ENCODE assay signal across 10 mouse cellular contexts in the genomic region with DNA sequence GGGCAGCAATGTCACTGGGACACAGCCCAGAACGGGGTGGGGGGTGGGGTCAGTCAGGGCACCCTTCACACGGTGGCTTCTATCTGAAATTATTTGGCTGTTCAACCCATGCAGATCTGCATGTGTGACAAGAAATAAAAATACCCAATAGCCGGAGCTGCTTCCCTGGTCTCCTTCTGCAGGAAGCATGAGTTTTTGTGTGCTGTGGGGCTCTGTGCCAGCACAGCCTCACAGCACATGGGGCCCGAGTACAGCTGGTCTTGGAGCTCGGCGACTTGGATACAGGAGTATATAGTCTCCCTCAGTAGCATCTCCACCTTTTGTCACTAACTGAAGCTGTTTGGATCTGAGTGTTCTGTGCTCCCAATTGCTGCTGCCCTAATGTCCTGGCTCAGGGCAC.
A peak's percentile ranks its signal among the peaks of the same experiment; 100 is the strongest.
DNase-seq lines count a peak whose midpoint lies in the region; ATAC-seq and TF ChIP-seq lines count a peak whose summit lies in the region.
"Had no signal": no experiment of that assay in that cellular context is flagged by ENCODE, and none has a peak within 500 bp of the region (broad histone marks: within the 10 kb centered on the region; RNA-seq: fewer than 3 reads in every experiment).

No protein-coding gene starts in this region.

- no peak overlapping the region for H3K27ac ChIP-seq in forebrain, postnatal 0 days (ENCODE audit: low read depth, low read length)
- no peak overlapping the region for H3K27ac ChIP-seq in forebrain, embryonic 15.5 days (replicated peaks)
- H3K27ac ChIP-seq in midbrain, postnatal 0 days (ENCODE audit: low read depth, low read length) = no peak overlapping the region
- H3K27ac ChIP-seq in midbrain, embryonic 16.5 days (ENCODE audit: low read length) = no peak overlapping the region
- H3K27ac ChIP-seq: intestine, embryonic 15.5 days; liver, embryonic 13.5 days had no signal

- H3K36me3 ChIP-seq in forebrain, postnatal 0 days (ENCODE audit: insufficient read depth) = no peaks in the 10 kb centered on the region
- H3K36me3 ChIP-seq in forebrain, embryonic 15.5 days = no peaks in the 10 kb centered on the region
- H3K36me3 ChIP-seq in midbrain, postnatal 0 days (ENCODE audit: insufficient read depth, low read length) = no peaks in the 10 kb centered on the region
- no peaks in the 10 kb centered on the region for H3K36me3 ChIP-seq in midbrain, embryonic 16.5 days (ENCODE audit: control insufficient read depth, insufficient read depth, low read length)
- H3K36me3 ChIP-seq: intestine, embryonic 15.5 days; liver, embryonic 13.5 days had no signal

- H3K4me2 ChIP-seq in forebrain, postnatal 0 days (ENCODE audit: low read depth) = no peak overlapping the region
- no peak overlapping the region for H3K4me2 ChIP-seq in forebrain, embryonic 15.5 days (replicated peaks)
- no peak overlapping the region for H3K4me2 ChIP-seq in midbrain, postnatal 0 days (ENCODE audit: low read depth, low read length, poor library complexity, severe bottlenecking)
- H3K4me2 ChIP-seq in midbrain, embryonic 16.5 days (ENCODE audit: low read length) = no peak overlapping the region
- H3K4me2 ChIP-seq: intestine, embryonic 15.5 days; liver, embryonic 13.5 days had no signal

- no peak overlapping the region for H3K4me3 ChIP-seq in forebrain, postnatal 0 days (ENCODE audit: low read depth, low read length)
- H3K4me3 ChIP-seq in forebrain, embryonic 15.5 days = no peak overlapping the region
- no peak overlapping the region for H3K4me3 ChIP-seq in midbrain, postnatal 0 days (ENCODE audit: low read depth, low read length)
- no peak overlapping the region for H3K4me3 ChIP-seq in midbrain, embryonic 16.5 days (ENCODE audit: low read depth, low read length)
- H3K4me3 ChIP-seq: intestine, embryonic 15.5 days; liver, embryonic 13.5 days had no signal

- 47% methylated on average over 6 of the region's 6 CpGs for WGBS in forebrain, postnatal 0 days
- 52% methylated on average over 6 of the region's 6 CpGs for WGBS in forebrain, embryonic 15.5 days
- WGBS in midbrain, postnatal 0 days = 65% methylated on average over 6 of the region's 6 CpGs
- 72% methylated on average over 6 of the region's 6 CpGs for WGBS in midbrain, embryonic 16.5 days

- no peaks in the 10 kb centered on the region for H3K4me1 ChIP-seq in forebrain, postnatal 0 days (ENCODE audit: insufficient read depth)
- H3K4me1 ChIP-seq in forebrain, embryonic 15.5 days = 0 out of 2 replicates have a peak, but pooled peaks cover 9% of the 10 kb centered on the region
- no peaks in the 10 kb centered on the region for H3K4me1 ChIP-seq in midbrain, postnatal 0 days (ENCODE audit: insufficient read depth, low read length)
- peaks cover 3% of the 10 kb centered on the region for H3K4me1 ChIP-seq in midbrain, embryonic 16.5 days (ENCODE audit: control insufficient read depth, insufficient read depth, low read length)
- H3K4me1 ChIP-seq: intestine, embryonic 15.5 days had no signal

- no peaks in the 10 kb centered on the region for H3K9me3 ChIP-seq in forebrain, postnatal 0 days (ENCODE audit: low read length)
- no peaks in the 10 kb centered on the region for H3K9me3 ChIP-seq in forebrain, embryonic 15.5 days
- H3K9me3 ChIP-seq in midbrain, postnatal 0 days (ENCODE audit: low read length) = no peaks in the 10 kb centered on the region
- H3K9me3 ChIP-seq in midbrain, embryonic 16.5 days (replicated peaks; ENCODE audit: control insufficient read depth, low read length, poor library complexity, severe bottlenecking) = no peaks in the 10 kb centered on the region
- H3K9me3 ChIP-seq: intestine, embryonic 15.5 days; liver, embryonic 13.5 days had no signal

- peak; percentile 50 for DNase-seq in forebrain, postnatal 0 days
- peak; percentile 43 for DNase-seq in midbrain, postnatal 0 days (ENCODE audit: low spot score)
- peak; percentile 59 for DNase-seq in layer of hippocampus, adult 9-11 months
- DNase-seq in thymus, postnatal 25 days = peak; percentile 40
- no peak for DNase-seq in lung, postnatal 10 days
- DNase-seq: liver, embryonic 13.5 days had no signal

- no peak for ATAC-seq in forebrain, postnatal 0 days
- no peak for ATAC-seq in forebrain, embryonic 15.5 days (replicated peaks)
- no peak for ATAC-seq in midbrain, postnatal 0 days (ENCODE audit: low FRiP score)
- no peak for ATAC-seq in midbrain, embryonic 16.5 days
- ATAC-seq in CD4-positive, CD25-positive, alpha-beta regulatory T cell, adult 4 months = no peak
- ATAC-seq: intestine, embryonic 15.5 days had no signal

- H3K9ac ChIP-seq in forebrain, postnatal 0 days = no peak overlapping the region
- H3K9ac ChIP-seq in forebrain, embryonic 15.5 days (replicated peaks) = no peak overlapping the region
- H3K9ac ChIP-seq in midbrain, postnatal 0 days (replicated peaks; ENCODE audit: low read length, poor library complexity, severe bottlenecking) = no peak overlapping the region
- no peak overlapping the region for H3K9ac ChIP-seq in midbrain, embryonic 16.5 days (ENCODE audit: low read depth, low read length)
- H3K9ac ChIP-seq: intestine, embryonic 15.5 days; liver, embryonic 13.5 days had no signal

- no peak for TF ChIP-seq CTCF in forebrain, postnatal 0 days (IDR thresholded peaks at IDR 0.05; ENCODE audit: low read depth)
- no peak for TF ChIP-seq CTCF in midbrain, postnatal 0 days (IDR thresholded peaks at IDR 0.05)

- no peaks in the 10 kb centered on the region for H3K27me3 ChIP-seq in forebrain, postnatal 0 days (ENCODE audit: insufficient read depth, low read length)
- no peaks in the 10 kb centered on the region for H3K27me3 ChIP-seq in forebrain, embryonic 15.5 days
- no peaks in the 10 kb centered on the region for H3K27me3 ChIP-seq in midbrain, postnatal 0 days (ENCODE audit: insufficient read depth, low read length)
- no peaks in the 10 kb centered on the region for H3K27me3 ChIP-seq in midbrain, embryonic 16.5 days (ENCODE audit: control insufficient read depth, insufficient read depth, low read depth, low read length)
- H3K27me3 ChIP-seq: intestine, embryonic 15.5 days; liver, embryonic 13.5 days had no signal
